Mouse (Mus musculus) intestine, embryonic 14.5 days (tissue): ENCODE measurements around the gene Ccl24. TPM values are rescaled to one million over a fixed set of nuclear protein-coding genes. Genes with fewer than 3 reads are reported as not detected.

ENCODE experiments used
- ATAC-seq: fragments of 200-750 bp; cut with Nextera tagmentation; replicated peaks from 2 replicates; pipeline ENCODE4 v1.8.0; 2017; ENCODE audit warnings: low read depth, moderate number of reproducible peaks, moderate TSS enrichment, moderate library complexity; ENCODE audit not compliant: low FRiP score, low TSS enrichment
- DNase-seq: peaks from one replicate; pipeline ENCODE4 v3.0.0-alpha.2; 2018; ENCODE audit warnings: low spot score
- H3K27ac ChIP-seq: fragments of 300-500 bp; sonication (generic); 2 replicates; pipeline ENCODE4 v1.5.1; 2014; ENCODE audit warnings: low read depth, mild to moderate bottlenecking, control low read depth
- H3K27me3 ChIP-seq: fragments of 300-500 bp; sonication (generic); replicated peaks from 2 replicates; pipeline ENCODE4 v1.6.1; 2014; ENCODE audit warnings: low read length, control low read depth; ENCODE audit not compliant: control insufficient read depth, insufficient read depth
- H3K36me3 ChIP-seq: fragments of 300-500 bp; sonication (generic); 2 replicates; pipeline ENCODE4 v1.6.1; 2014; ENCODE audit warnings: low read length, control low read depth; ENCODE audit not compliant: control insufficient read depth, insufficient read depth
- H3K4me1 ChIP-seq: fragments of 300-500 bp; sonication (generic); replicated peaks from 2 replicates; pipeline ENCODE4 v1.6.1; 2014; ENCODE audit warnings: low read length, control low read depth, mixed read lengths; ENCODE audit not compliant: control insufficient read depth, insufficient read depth
- H3K4me2 ChIP-seq: fragments of 300-500 bp; sonication (generic); 2 replicates; pipeline ENCODE4 v1.6.1; 2014; ENCODE audit warnings: low read length
- H3K4me3 ChIP-seq: fragments of 300-500 bp; sonication (generic); 2 replicates; pipeline ENCODE4 v1.5.1; 2014; ENCODE audit warnings: low read depth, low read length, control low read depth, mixed read lengths
- H3K9ac ChIP-seq: fragments of 300-500 bp; sonication (generic); 2 replicates; pipeline ENCODE4 v1.6.1; 2014; ENCODE audit warnings: mild to moderate bottlenecking, low read length
- H3K9me3 ChIP-seq: fragments of 300-500 bp; sonication (generic); 2 replicates; pipeline ENCODE4 v1.6.1; 2016; ENCODE audit warnings: low read length, control low read depth; ENCODE audit not compliant: control insufficient read depth
- WGBS: fragments of 180-500 bp; shearing (Covaris S2); extraction: QIAGEN DNeasy Blood & Tissue Kit; methylation state at CpG from one replicate; pipeline ENCODE4 v1.1.7; 2014; 5-methylcytosine and 5-hydroxymethylcytosine counted together
- polyA plus RNA-seq: library from polyadenylated mRNA; unstranded; fragments of >200 nt; fragmentation: Nextera tagmentation; extraction: Ambion mirVana; gene quantifications from 2 replicates; pipeline ENCODE4 v1.2.1, GENCODE M21; 2014

The Ccl24 gene
- polyA plus RNA-seq, 1 experiment from 2014 or later = 13.0 TPM

- Histone ChIP-seq H3K9me3 (no peaks in the 10 kb centered on the region), H3K9ac (no peak overlapping the region), H3K4me3 (no peak overlapping the region), H3K36me3 (no peaks in the 10 kb centered on the region), H3K27ac (no peak overlapping the region), H3K4me2 (no peak overlapping the region), H3K27me3 (no peaks in the 10 kb centered on the region), H3K4me1 (peaks cover 6% of the 10 kb centered on the region)
- DNase-seq (no peak), ATAC-seq (no peak)
- 80% methylated on average over 2 of the region's 2 CpGs for WGBS
Measured at GRCm38 (mm10) chr5:135524087-135524486, 48.8 kb downstream of the Ccl24 start.

GRCm38 (mm10) chr5:135522111-135522722, 50.6 kb downstream of the Ccl24 start:
- Histone ChIP-seq H3K9me3 (no peaks in the 10 kb centered on the region), H3K4me2 (no peak overlapping the region), H3K36me3 (no peaks in the 10 kb centered on the region), H3K4me1 (peaks cover 6% of the 10 kb centered on the region), H3K4me3 (no peak overlapping the region), H3K9ac (no peak overlapping the region), H3K27ac (no peak overlapping the region), H3K27me3 (no peaks in the 10 kb centered on the region)
- ATAC-seq (no peak), DNase-seq (no peak)
- WGBS = 52% methylated on average over 9 of the region's 9 CpGs

Other genes starting within 250 kb of the Ccl24 start
- gene Fkbp6, start 223.0 kb downstream of the Ccl24 start, polyA plus RNA-seq = 0.19 TPM in 2 replicates
- gene Trim50, start 219.8 kb downstream of the Ccl24 start, polyA plus RNA-seq = not detected in 2 replicates
- gene Nsun5, start 203.1 kb downstream of the Ccl24 start, polyA plus RNA-seq = 28.8 and 29.2 TPM in 2 replicates
- 14.8 and 16.5 TPM in 2 replicates for gene Pom121, start 178.5 kb downstream of the Ccl24 start, polyA plus RNA-seq
- 32.7 and 37.3 TPM in 2 replicates for gene Hip1, start 27.9 kb downstream of the Ccl24 start, polyA plus RNA-seq
- gene Ccl26, start 9.5 kb downstream of the Ccl24 start, polyA plus RNA-seq = not detected in 2 replicates
- gene Rhbdd2, start 59.6 kb upstream of the Ccl24 start, polyA plus RNA-seq = 44.5 and 45.1 TPM in 2 replicates
- gene Por, start 97.0 kb upstream of the Ccl24 start, polyA plus RNA-seq = 57.7 and 66.5 TPM in 2 replicates
- 40.4 and 40.9 TPM in 2 replicates for gene Tmem120a, start 171.4 kb upstream of the Ccl24 start, polyA plus RNA-seq
- gene Styxl1, start 205.3 kb upstream of the Ccl24 start, polyA plus RNA-seq = 0.28 TPM in 1 of 2 replicates, not detected in the other
- gene Mdh2, start 205.4 kb upstream of the Ccl24 start, polyA plus RNA-seq = 597 and 634 TPM in 2 replicates
- gene Srrm3, start 233.8 kb upstream of the Ccl24 start, polyA plus RNA-seq = 2.2 and 2.7 TPM in 2 replicates